In genomic region chr11:6859898-6860858, GRCm38 (mm10) we compare ENCODE assay signal across 17 mouse cellular contexts. TPM values are rescaled to one million over a fixed set of nuclear protein-coding genes. Genes with fewer than 3 reads are reported as not detected.
DNase-seq lines count a peak whose midpoint lies in the region; ATAC-seq lines count a peak whose summit lies in the region.
"Had no signal": no experiment of that assay in that cellular context is flagged by ENCODE, and none has a peak within 500 bp of the region (broad histone marks: within the 10 kb centered on the region; RNA-seq: fewer than 3 reads in every experiment).

No protein-coding gene starts in this region.

- peak; percentile 87 for ATAC-seq in hindbrain, embryonic 12.5 days (ENCODE audit: low FRiP score)
- ATAC-seq in midbrain, embryonic 13.5 days, result peak; percentile 93

- no peaks in the 10 kb centered on the region for H3K36me3 ChIP-seq in hindbrain, embryonic 12.5 days
- H3K36me3 ChIP-seq in midbrain, embryonic 13.5 days, result no peaks in the 10 kb centered on the region
- H3K36me3 ChIP-seq: embryonic facial prominence, embryonic 13.5 days; liver, embryonic 13.5 days had no signal

- H3K4me1 ChIP-seq in hindbrain, embryonic 12.5 days, result peaks cover 18% of the 10 kb centered on the region
- H3K4me1 ChIP-seq in midbrain, embryonic 13.5 days (replicated peaks), result peaks cover 27% of the 10 kb centered on the region
- H3K4me1 ChIP-seq: embryonic facial prominence, embryonic 13.5 days; liver, embryonic 13.5 days had no signal

- H3K4me3 ChIP-seq in hindbrain, embryonic 12.5 days, result no peak overlapping the region
- H3K4me3 ChIP-seq in midbrain, embryonic 13.5 days (replicated peaks), result no peak overlapping the region
- H3K4me3 ChIP-seq: embryonic facial prominence, embryonic 13.5 days; liver, embryonic 13.5 days had no signal

- H3K9me3 ChIP-seq in hindbrain, embryonic 12.5 days (replicated peaks), result no peaks in the 10 kb centered on the region
- H3K9me3 ChIP-seq in midbrain, embryonic 13.5 days, result no peaks in the 10 kb centered on the region
- H3K9me3 ChIP-seq: embryonic facial prominence, embryonic 13.5 days; liver, embryonic 13.5 days had no signal

- WGBS in hindbrain, embryonic 12.5 days, result 39% methylated on average over 11 of the region's 11 CpGs
- 24% methylated on average over 11 of the region's 11 CpGs for WGBS in midbrain, embryonic 13.5 days

- H3K9ac ChIP-seq in hindbrain, embryonic 12.5 days, result no peak overlapping the region
- H3K9ac ChIP-seq in midbrain, embryonic 13.5 days (replicated peaks), result no peak overlapping the region
- H3K9ac ChIP-seq: embryonic facial prominence, embryonic 13.5 days; liver, embryonic 13.5 days had no signal

- H3K4me2 ChIP-seq in hindbrain, embryonic 12.5 days (replicated peaks), result peak overlapping the region; percentile 2; the same call in 1 of the 2 replicates
- no peak overlapping the region for H3K4me2 ChIP-seq in midbrain, embryonic 13.5 days (replicated peaks)
- H3K4me2 ChIP-seq: embryonic facial prominence, embryonic 13.5 days; liver, embryonic 13.5 days had no signal

- DNase-seq in right cerebral cortex, postnatal 4 days, result peak; percentile 11
- no peak for DNase-seq in right cerebral cortex, postnatal 10 days (ENCODE audit: low spot score in 2 of 2)
- DNase-seq in kidney, adult 8-10 months, result no peak
- no peak for DNase-seq in adrenal gland, postnatal 14 days
- DNase-seq in ovary, adult 18-20 months (ENCODE audit: low spot score), result no peak
- no peak for DNase-seq in urinary bladder, adult 18-20 months (ENCODE audit: low spot score in 2 of 2)
- DNase-seq: gastrocnemius, postnatal 36 days; liver, embryonic 13.5 days; right cerebral cortex, postnatal 14 days had no signal

- H3K27me3 ChIP-seq in hindbrain, embryonic 12.5 days, result no peaks in the 10 kb centered on the region
- no peaks in the 10 kb centered on the region for H3K27me3 ChIP-seq in midbrain, embryonic 13.5 days
- H3K27me3 ChIP-seq: embryonic facial prominence, embryonic 13.5 days; liver, embryonic 13.5 days had no signal

- H3K27ac ChIP-seq in hindbrain, embryonic 12.5 days, result peak overlapping the region; percentile 23; the same call in 1 of the 2 replicates
- peak overlapping the region; percentile 68 for H3K27ac ChIP-seq in midbrain, embryonic 13.5 days
- H3K27ac ChIP-seq: embryonic facial prominence, embryonic 13.5 days; liver, embryonic 13.5 days; stomach, postnatal 0 days had no signal

RNA-seq across cellular contexts. Expression of gene Gm11983, which starts 22.7 kb away (rescaled TPM):
- polyA plus RNA-seq in hindbrain, embryonic 12.5 days (2016; fragmentation: Nextera tagmentation; extraction: Ambion mirVana), result not detected in 2 replicates
- not detected in 2 replicates for polyA plus RNA-seq in midbrain, embryonic 13.5 days (2015; fragmentation: Nextera tagmentation; extraction: Ambion mirVana)
- total RNA-seq in adrenal gland, postnatal 14 days (2021), result not detected in 2 replicates
- total RNA-seq: CH12.LX; gastrocnemius, postnatal 36 days; heart, postnatal 25 days; megakaryocyte, adult 5-6 weeks had no signal
- polyA plus RNA-seq: embryonic facial prominence, embryonic 13.5 days; large intestine, adult 2 months; liver, embryonic 13.5 days; stomach, postnatal 0 days had no signal
